Mouse (Mus musculus) kidney, postnatal 14 days (tissue): ENCODE data around the gene Phkb.

ENCODE experiments used
- DNase-seq: peaks from one replicate; pipeline ENCODE4 v3.0.0; 2022; ENCODE audit warnings: mixed read lengths

The Phkb gene

DNA sequence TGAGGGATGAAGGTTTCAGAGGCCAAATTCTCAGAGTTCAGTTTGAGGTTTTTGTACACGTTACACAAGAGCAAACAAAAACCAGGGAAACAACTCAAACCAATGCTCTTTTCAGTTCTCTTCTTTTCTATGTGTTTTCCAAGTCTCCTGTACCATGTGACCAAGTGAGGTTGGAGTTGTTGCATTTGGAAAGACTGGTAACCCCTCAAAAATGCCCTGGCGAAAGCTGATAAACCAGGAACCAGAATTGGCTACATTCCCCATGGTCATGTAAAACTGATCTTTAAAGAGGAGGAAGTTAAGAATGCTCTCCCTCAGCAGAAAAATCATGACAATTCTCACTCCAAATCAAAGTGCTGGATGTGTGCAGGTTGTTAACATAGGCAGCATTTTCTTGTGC is 117.6 kb downstream of the Phkb start:
- DNase-seq, result no peak

DNA sequence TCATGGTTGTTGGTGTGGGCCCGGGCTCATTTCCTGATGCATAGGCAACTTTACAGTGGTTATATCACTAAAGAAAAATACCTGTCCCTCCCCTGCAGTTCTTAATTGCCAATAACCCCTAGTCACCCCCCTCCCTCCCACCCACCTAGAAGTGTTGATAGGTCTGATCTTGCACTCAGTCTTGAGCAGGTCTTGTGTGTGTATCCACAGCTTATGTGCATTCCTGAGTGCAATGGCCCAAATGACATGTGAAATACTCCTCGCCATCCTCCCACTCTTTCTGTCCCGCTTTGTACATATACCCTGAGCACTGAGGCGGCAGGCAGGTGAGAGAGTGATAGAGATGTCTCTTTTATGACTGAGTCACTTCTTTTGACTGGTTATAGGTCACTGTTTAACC is 119.1 kb downstream of the Phkb start:
- no peak for DNase-seq

DNA sequence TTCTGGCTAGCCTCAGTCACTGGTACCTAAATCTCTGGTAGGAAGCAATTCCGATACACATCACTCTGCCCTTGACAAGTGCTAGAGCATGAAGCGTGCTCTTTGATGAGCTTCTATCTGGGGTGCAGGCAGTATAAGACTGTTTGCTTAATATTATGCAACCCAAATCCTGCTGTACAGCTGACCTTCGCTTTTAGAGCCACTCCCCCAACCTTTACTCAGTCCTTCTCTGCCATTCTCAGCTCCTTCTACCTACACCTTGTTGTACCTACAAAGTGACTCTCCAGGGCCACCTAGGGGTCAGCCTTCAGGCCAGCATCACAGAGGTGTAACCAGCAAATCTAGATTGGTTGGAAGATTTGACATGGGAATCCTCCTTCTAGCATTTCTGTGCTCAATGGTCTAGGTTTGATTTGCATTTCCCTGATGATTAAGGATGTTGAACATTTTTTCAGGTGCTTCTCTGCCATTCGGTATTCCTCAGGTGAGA is 136.9 kb downstream of the Phkb start:
- DNase-seq, result no peak

DNA sequence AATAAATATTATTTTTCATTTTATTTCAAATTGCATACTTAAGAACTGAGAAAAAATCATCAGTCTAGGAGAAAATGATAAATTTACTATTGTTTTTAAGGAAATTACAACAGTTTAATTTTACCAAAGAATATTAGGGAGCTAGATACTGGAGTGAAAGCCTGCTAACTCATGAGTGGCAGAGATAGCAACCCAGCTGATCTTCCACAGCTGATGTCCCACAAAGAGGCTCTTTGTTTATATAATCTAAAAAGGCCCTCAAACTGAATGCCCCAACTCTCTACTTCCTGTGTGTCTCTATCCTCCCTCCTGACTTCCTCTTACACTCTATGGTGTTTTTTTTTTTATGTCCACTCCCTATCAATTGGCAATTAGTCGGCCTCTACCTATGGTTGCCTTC is 152.2 kb downstream of the Phkb start:
- no peak for DNase-seq

DNA sequence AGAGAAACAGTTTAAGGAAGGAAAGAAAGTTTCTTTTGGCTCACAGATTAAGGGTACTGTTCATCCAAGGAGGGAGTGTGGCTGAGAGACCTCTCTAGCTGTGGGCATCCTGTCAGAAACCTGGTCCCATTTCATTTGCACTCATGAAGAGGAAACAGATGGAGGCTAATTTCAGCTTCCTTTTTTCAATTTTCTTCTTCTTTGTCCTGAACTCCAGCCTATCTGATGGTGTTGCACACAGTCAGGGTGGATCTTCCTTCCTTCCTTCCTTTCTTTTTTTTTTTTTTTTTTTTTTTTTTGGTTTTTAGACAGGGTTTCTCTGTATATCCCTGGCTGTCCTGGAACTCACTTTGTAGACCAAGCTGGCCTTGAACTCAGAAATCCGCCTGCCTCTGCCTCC is 152.9 kb downstream of the Phkb start:
- DNase-seq, result no peak

DNA sequence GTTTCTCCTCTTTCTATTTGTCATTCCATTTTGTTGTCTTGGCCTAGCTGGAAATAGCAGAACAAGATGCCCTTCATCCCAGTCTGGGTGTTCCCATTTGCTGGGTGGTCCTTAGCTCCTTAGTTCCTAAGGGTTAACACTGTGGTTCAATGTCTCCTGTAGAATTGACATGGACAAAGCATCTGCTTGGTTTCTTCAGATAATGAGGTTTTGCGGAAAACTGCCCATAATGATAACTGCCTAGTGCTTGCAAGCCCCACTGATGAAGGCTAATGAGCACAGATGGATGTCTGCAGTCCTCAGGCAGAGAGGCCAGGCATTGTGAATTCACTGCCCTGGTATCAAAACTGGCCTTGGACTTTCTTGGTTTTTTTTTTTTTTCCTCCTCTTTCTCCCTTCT is 155.2 kb downstream of the Phkb start:
- DNase-seq, result no peak

DNA sequence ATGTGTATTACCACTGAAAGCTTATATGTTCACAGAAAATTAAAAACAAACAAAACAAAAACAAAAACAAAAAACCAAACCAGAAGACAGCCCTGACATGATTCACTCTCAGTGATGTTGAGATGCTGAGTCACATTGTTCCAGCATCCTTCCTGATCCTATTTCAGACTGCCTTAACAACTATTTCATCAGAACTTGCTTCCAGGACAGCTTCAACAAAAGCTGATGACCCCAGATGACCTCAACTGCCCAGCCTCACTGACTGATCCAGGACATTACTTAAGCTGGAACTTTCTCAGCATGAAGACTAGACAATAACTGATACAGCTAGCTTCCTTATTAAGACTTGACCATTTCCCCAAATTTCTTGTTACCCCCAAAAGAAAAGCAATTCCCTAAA is 165.7 kb downstream of the Phkb start:
- DNase-seq, result no peak

DNA sequence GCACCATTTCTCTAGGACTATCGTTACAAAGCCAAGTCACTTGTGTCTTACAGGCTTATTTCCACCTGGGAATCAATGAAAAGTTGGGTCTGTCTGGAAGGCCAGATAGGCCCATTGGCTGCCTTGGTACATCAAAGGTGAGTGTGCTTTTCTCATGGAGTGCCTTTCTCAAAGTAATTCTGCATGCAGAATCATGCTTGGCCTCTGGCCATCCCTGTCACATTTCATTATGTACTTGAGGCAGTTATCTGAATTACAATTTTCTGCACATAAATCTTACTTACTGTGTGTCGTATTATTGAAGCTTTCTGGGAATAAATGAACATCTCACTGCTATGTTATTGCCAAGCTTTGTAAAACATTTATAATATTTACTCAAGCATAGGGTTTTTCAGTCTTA is 176.0 kb downstream of the Phkb start:
- DNase-seq, result no peak

DNA sequence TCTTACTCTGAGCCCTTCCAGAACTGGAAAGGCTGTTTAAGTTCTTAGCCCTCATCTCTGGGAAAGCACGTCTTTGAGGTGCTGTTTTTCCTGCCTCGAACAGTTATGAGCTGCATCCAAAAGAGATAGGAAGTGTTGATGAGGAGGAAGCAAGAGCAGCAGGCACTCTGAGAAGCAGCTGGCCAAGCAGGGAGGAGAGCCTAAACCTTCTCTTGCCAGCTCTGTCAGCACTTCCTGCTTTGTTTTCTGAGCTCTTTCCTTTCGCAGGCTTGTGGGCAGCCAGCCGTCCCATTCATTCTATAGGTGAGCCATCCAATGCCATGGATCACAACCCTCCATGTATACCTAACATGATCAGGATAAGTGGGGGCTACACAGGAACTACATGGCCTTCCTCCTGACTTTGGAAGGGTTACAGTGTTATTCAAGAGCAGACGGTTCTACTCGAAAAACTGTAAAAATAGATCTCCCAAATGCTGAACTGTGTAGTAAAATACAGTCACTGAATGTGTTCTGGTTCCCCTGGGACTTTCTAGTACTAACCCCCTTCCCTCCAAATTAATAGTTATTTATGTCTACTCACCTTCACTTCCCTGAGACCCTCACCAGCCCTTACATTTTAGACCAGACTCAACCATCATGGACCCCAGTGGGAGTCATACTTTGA is 188.0 kb downstream of the Phkb start:
- DNase-seq, result no peak

DNA sequence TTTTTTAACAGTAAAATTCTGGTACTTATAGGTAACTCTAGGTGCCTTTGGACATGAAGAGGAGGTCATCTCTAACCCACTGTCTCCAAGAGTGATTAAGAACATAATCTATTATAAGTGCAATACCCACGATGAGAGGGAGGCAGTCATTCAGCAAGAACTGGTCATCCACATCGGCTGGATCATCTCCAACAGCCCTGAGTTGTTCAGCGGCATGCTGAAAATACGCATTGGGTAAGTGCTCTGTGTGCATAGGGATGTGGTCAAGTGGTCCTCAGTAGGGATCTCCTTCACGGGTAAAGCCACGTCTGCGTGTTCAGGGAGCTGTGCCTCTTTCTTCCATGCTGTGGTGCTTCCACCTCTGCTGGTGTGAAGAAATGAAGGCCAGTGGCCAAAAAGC is 188.7 kb downstream of the Phkb start:
- no peak for DNase-seq

DNA sequence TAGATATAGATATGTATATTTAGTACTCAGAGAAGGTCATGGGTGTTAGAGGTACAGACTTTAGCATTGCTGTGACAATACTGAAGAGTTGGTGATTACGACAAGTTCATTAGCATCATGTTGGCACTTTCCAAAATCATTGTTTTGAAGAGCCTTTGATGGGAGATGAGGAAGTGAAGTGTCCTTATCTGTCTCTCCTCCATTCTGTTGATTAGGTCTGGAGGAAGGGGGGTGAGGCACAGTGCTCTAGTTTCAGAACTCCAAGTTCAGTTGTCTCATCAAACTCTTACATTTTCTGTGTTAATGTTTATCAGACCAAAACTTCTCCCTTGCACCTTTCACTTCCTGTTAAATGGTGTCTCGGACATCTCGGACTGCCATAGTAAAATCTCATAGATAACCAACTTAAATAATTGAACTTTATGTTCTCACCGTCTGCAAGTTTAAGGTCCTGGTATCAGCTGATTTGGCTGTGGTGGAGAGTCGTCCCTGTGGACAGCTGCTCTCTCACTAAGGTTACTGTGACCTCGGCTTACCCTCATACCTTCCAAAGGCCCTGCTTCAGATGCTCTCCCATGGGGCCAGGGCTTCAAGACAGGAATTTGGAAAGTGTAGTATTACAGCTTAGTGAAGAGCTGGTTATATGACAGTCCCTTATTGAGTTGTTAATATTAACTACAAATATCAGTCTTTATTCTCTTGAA is 194.1 kb downstream of the Phkb start:
- DNase-seq, result no peak

DNA sequence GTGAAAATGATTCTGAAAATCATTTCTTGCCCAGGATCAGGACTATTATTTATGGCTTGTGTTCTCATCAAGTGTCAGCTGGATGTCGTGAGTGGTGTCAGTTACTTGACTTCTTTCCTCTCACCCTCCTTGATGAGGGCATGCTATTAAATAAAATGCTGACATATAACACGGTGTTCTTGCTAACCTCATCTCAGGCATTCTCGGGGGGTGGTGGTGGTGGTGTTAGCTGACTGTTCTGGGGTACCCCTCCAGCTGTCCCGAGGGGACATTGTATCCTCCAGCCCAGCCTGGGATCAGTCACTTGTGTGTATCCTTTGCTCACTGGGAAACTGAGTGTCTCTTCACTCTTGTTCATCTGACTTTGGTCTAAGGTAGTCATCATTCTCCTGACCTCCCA is 194.6 kb downstream of the Phkb start:
- DNase-seq, result no peak

DNA sequence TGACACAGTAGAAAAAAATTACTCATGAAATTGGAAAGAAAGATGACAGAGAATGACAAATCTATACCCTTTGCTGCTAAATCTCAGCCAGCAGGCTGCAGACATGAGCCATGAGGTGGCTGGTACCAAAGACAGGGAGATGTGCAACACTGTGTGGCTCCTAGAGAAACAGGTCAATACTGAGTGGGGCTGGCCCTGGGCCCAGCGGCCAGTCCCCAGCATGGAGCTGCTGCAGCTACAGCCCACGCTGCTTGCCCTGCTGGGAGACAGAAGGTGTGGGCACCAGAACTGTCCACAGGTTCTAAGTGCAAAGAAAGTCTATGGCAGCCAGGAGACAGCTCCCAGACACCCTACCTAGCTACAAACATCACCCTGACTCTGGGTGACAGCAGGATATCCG is 197.7 kb downstream of the Phkb start:
- no peak for DNase-seq

DNA sequence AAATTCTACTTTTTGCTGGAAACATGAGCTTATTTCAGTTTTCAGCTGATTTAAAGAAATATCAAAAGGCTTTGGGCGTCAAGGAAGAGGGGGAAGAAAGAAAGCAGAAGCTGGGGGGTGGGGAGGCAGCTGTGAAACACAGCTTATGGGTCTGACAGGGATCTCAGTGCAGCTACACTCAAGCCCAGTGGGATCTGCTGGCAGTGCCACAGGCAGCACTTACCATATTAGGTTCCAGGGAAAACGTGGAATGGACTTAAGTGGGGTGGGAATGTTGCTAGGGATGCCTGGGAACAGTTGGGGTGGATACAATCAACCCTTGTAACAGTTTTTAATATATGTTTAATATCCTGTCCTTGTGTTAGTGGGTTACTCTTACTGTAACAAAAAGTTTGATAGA is 201.3 kb downstream of the Phkb start:
- DNase-seq, result no peak

DNA sequence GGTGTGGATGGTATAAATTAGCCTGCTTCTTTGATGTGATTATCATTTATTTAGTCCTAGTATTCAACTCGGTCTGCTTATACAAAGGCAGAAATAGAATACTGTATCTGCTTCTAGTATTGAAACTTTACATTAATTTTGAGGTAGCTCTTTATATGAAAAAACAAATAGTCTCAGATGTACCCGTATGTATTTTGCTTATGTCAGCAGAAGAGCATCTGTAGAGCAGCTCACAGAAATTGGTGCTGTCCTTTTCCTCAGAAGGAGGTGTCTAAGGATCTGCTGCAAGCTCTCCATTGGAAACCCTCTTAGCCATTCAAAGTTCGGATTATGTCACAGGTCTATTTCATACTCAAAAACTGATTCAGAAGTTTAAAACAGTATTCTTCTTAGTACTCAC is 210.1 kb downstream of the Phkb start:
- no peak for DNase-seq

DNA sequence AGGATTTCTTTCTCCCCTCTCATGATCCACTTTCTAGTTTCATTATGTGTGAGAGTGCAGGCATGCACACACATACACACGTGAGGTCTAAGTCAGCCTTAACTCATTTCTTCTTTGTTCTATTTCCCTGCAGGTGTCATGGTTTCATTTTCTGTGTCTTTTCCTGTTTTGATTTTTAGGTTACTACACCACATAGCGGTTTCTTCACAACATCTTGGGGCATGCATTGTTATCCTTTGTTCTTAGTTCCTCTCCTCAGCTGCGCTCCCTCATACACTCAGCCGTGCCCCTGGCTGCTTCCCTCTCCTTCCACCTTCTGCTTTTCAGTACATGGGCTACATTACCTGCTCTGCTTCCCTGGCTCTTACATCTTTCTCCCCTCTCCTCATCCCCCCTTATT is 211.2 kb downstream of the Phkb start:
- no peak for DNase-seq

DNA sequence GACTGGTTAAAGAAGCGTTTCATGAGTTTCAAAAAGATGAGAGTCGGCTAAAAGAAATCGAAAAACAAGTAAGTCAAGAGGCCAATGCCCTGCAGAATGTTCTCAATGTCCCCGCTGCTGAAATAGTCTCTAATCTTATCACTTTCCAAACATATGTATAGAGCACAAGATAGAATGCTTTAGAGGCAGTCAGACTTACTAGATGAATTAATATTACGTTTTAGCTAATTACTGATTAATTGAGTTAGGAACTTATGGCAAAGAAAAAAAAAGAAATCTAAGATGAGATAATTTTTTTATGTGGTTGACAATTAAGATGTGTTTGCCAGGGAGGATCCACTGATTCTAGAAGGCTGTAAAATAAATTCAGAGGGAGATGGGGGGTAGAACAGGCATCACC is 217.9 kb downstream of the Phkb start:
- DNase-seq, result no peak

DNA sequence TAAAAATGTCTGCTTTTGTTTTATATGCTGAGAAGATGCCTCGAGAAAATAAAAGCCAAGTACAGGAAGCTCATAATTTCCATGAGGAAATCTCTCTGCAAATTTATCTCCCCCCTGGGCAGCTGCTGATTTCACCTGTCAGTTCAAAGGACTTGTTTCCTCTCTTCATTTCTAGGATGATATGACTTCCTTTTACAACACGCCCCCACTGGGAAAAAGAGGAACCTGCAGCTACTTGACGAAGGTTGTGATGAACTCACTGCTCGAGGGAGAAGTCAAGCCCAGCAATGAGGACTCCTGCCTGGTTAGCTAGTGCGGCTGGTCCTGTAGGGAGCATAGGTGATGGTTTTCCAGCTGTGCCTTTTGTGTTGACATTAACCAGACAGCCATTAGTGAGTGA is 218.4 kb downstream of the Phkb start:
- DNase-seq, result no peak

DNA sequence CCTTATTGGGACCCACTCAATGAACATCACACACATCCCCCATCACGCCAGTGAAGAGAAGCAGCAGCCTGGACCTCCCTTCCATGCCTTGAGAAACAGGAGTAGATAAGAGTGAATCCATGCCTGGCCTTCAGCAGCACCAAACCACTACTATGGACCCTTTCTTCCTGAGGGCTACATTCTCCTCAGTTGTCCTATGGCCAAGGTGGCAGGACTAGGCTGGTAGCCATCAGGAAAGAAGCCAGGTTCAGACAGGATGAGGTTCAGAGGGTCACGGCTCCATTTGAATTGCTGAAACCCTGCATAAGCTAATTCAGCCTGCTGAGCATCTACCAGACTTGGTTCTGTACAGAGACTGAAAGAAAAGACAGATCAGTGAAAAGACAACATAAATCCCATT is 222.7 kb downstream of the Phkb start:
- no peak for DNase-seq

DNA sequence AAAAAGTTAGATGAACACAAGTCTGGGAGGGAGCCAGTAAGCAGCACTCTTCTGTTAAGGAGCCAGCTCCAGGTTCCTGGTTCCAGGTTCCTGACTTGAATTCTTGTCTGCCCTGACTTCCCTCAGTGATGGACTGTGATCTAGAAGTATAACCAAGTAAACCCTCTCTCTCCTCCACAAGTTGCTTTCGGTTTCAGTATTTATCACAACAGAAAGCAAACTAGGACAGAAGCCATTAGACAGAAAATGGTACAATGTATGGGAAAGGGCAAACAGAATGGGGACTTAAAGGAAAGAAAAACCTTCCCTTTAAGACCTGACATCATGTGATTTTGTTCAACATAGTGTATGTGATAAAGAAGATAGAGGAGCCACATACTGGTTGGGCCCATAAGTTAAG is 238.7 kb downstream of the Phkb start:
- DNase-seq, result no peak

DNA sequence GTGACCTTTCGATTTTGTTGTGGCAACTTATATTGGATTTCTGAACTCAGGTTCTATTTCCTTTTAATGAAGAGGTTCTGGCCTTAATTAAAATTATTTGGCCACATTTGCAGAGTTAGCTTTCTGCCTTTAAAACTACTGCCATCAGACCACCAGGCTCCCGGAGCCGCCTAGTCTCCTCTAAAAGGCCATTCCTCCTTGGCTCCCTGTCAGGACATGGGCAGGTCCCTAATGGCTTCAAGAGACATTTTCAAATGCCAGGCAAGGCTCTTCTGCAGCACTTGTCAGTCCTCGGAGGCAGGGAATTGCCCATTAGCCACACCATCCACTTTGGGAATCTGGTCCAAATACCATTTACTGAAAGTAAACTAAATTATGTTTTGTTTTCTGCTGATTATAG is 242.6 kb downstream of the Phkb start:
- DNase-seq, result no peak

DNA sequence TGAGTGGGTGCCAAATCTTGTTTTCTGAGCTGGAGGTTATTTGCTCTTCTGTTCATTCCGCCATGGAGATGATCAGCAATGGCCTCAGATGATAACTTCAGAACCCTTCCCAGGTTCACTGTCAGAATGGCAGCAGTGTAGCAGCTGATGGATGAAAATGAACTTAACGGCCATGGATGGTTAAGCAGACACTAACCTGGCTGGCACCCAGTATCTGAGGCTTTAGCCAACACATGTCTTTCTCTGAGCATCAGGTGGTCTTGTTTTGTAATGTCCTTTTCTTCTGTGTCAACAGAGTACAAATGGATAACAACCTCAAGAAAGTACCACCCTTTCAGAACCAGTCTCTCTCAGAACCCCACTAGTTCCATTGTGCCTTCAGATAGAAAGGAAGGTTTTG is 246.0 kb downstream of the Phkb start:
- DNase-seq, result no peak

DNA sequence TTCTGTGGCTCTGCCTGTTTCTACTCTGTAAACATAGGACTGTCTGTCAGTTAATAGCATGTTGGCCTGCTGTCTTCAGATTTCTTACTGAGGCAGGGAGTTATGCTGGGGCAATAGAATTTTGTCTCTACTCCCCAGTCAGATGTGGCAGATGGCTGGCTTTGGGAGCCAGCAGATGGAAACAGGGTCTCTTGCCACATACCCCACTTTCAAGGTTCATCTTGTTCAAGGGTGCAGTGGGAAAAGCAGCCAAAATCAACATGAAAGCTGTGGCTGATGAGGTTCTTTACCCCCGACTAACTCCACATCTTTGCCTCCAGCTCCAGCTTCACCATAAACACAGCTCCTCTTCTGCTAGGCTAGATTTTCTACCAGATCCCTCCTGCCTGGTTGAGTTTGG is 246.7 kb downstream of the Phkb start:
- DNase-seq, result no peak

DNA sequence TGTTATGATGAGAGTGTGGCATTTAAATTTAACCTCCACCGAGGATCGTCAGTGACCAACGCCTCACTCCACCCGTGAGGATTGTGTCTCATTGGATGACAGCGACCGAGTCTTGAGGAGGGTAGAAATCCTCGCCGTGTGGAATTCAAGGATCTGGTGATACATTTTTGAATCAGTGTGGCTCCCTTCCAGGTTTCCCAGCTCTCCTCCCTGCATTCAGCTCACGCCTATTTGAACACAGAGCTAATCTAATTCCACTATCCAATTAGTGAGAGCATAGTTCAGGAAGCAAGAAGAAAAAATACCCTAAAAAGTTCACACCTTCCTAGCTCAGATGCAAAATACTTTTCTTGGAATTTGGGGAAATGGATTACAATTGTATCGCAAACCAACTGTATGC is 249.9 kb downstream of the Phkb start:
- DNase-seq, result no peak
